Mouse (Mus musculus): ENCODE measurements around the gene BC147527. TPM values are rescaled to one million over a fixed set of nuclear protein-coding genes. Genes with fewer than 3 reads are reported as not detected.
"Not testable (repeated sequence)": the region's sequence is repeated elsewhere in the genome, so short reads cannot be mapped to it uniquely, and the experiment has no call there.

Gene BC147527
- not detected in 2 replicates for polyA plus RNA-seq (2011; ENCODE audit: insufficient read length, low read depth, missing spikeins)

DNA sequence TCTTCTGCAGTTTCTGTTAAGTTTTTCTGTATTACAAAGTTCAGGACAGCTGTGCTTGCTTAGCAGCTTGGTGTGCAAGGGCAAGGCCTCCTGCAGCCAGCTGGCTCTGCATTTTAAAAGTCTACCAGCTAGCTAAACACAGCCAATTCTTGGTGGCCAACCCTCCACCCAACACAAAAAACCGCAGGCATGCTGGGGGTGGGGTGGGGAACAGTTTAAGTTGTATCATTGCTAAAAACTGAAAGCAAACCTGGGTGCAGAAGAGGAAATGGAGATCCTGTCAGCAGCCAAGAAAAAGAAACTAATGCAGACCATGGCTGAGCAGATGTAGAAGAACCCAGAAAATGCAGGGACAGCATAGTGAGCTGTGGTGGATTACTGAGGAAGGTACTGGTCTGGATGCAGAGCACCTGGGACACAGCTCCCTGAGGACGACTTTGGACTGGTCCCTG is at the start of gene BC147527:
Gene BC147527 (plus strand): TSS at position 402 of the 452 bp plus-strand sequence.
- H3K27ac ChIP-seq (ENCODE audit: insufficient read depth, low read length) = no peak within 1 kb of the TSS
- no peak within 1 kb of the TSS for H3K4me3 ChIP-seq (ENCODE audit: insufficient read depth, low read length)
- TF ChIP-seq CTCF (IDR thresholded peaks at IDR 0.05; ENCODE audit: borderline replicate concordance, insufficient read depth, low read length) = no peak
- no peak for TF ChIP-seq POLR2A (IDR thresholded peaks at IDR 0.05; ENCODE audit: low read depth, low read length)

DNA sequence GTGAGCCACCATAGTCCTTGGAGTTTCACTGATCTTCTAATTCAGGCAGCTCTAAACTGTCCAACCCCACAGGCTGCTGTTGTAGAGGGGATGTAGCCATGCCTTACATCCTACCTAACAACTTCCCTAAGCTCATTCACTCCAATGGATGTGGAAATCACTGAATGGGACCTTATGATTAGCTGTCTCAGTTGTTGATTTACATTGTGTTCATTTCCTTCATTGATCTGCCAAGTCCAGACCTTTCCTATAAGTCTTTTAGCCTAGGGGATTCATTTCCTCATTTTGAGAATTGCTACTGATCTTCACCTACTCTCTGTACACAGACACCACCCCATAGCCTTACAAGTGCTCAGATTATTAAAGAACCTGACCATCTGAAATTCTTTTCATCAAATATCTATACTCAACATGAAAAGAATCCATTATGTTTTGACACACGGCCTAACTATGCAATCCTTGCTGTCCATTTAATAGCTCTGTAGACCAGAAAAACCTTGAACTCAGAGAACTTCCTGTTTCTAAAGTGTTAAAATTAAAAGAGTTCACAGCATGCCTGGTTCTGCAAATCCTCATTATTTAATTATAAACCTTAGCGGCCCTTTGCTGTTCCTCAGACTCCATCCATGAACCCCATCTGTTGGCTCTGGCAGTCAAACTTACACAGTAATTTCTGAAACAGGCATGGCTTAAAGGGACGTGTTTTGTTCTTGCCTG is 48.8 kb upstream of the BC147527 start:
- not testable (repeated sequence) for H3K4me1 ChIP-seq (ENCODE audit: control insufficient read depth, insufficient read depth, low read length); H3K27ac ChIP-seq (ENCODE audit: insufficient read depth, low read length); H3K4me3 ChIP-seq (ENCODE audit: insufficient read depth, low read length)

More for the DNA sequence above, at the start of gene BC147527:
- H3K4me1 ChIP-seq (ENCODE audit: control insufficient read depth, insufficient read depth, low read length) = no peaks in the 10 kb centered on the region

DNA sequence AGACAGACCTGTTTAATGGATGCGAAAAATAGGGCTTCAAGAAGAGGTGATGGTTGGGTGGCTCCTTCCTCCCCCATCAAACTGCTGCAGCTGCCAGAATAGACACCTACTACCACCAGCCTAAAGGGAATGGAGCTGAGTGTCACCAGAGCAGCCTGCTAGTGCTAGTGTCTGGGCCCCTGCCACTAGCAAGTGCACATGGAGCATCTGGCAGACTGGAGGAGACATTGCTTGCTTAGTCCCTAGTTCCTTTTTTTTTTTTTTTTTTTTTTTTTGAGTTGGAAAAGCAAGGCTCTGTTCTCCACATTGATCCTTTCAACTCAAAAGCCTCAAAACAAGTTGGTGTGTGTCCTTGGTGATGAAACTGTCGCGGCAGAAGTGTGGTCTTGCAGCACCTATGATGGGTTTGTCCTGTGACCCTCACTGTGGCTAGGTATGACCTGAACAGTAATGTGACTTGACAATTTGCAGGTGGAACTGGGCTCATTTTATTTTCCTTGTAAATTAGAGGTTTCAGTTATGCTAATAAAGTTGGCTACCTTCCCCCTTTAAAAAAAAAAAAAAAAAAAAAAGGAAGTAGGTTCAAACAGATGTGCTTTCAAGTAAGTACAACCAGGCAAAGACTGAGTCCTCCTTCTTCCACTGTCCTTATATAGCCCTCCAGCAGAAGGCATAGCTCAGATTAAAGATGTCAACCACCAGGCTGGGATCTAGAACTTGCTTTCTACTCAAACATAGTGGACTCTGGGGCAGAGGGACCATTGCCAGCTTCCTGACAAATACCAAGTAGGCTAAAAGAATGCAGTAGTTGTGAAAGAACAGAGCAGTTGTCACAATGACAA is 41.2 kb upstream of the BC147527 start:
- not testable (repeated sequence) for H3K4me1 ChIP-seq (ENCODE audit: control insufficient read depth, insufficient read depth, low read length); H3K27ac ChIP-seq (ENCODE audit: insufficient read depth, low read length); H3K4me3 ChIP-seq (ENCODE audit: insufficient read depth, low read length)

DNA sequence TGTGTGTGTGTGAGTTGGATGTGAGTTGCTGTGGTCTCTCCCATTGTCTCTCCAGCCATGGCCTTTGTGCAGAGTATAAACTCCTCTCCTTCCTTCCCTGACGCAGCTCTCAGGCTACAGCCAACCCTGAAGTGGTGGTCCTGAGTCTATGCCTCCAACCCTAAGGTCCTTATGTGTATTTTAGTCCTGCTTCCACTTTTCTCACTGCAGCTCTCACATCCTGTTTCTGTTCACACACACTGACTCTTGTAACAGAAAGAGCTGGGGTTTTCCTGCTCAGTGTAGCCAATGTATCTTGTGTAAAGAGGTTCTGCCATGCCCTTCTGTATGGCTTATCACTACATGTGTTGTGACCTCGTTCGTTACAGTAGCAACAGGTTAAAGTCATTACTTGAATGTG is 40.5 kb upstream of the BC147527 start:
- H3K27ac ChIP-seq (ENCODE audit: insufficient read depth, low read length); H3K4me1 ChIP-seq (ENCODE audit: control insufficient read depth, insufficient read depth, low read length); H3K4me3 ChIP-seq (ENCODE audit: insufficient read depth, low read length): not testable (repeated sequence)

DNA sequence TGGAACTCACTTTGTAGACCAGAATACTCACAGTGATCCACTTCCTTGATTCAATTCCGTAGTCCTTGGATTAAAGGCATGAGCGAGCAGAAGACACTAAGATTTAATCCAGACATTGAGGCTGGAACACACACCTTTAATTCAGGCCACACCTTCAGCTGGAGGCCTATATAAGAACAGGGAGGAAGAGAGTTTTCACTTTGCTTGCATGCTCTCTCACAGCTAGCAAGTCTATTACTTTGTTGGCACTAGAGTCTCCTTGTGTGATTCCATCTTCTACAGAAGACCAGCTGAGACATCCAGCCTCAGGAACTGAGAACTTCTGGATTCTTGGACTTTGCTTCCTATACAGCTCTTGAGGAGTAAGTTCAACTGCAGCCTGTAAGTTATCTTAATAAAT is 37.3 kb upstream of the BC147527 start, which contains the start of gene AF067061:
Gene AF067061 (plus strand): TSS at position 245 of the 400 bp plus-strand sequence.
- H3K27ac ChIP-seq (ENCODE audit: insufficient read depth, low read length); H3K4me1 ChIP-seq (ENCODE audit: control insufficient read depth, insufficient read depth, low read length); H3K4me3 ChIP-seq (ENCODE audit: insufficient read depth, low read length): not testable (repeated sequence)

DNA sequence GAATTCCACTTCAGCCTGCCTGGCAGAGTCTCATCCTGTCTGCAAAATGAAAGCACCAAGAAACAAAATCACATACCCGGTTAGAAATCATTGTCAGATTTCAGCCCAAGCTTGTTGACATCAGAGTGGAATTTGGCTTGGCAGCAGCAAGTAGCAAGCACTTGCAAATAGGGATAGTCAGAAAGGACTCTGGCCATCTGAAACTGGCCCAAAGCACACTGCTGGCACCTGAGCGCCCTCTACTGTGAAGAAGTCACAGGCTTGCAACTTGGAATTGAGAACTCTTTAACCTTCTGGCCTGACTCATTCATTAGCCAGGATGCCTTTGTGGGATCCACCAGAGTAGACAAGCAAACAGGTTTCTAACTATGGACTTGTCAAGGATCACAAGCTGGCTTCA is 22.4 kb upstream of the BC147527 start:
- not testable (repeated sequence) for H3K4me3 ChIP-seq (ENCODE audit: insufficient read depth, low read length); H3K4me1 ChIP-seq (ENCODE audit: control insufficient read depth, insufficient read depth, low read length); H3K27ac ChIP-seq (ENCODE audit: insufficient read depth, low read length)

DNA sequence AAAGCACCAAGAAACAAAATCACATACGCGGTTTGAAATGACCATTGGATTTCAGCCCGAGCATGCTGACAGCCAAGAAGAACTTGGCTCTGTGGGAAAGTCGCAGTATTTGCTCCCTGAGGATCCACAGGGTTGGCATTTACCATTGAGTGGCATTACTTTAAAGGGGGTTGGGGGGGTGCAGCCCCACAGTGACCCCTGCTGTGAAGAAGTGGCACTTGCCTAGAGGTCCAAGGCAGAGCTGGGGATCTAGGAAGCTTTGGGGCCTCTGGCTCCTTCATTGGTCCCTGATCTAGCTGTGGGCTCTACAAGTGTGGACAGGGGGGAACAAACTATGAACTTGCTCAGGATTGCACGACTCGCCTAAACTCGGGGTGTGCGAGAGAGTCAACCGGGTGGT is 21.4 kb upstream of the BC147527 start:
- Histone ChIP-seq H3K27ac (ENCODE audit: insufficient read depth, low read length) (no peak overlapping the region), H3K4me1 (ENCODE audit: control insufficient read depth, insufficient read depth, low read length) (no peaks in the 10 kb centered on the region), H3K4me3 (ENCODE audit: insufficient read depth, low read length) (no peak overlapping the region)
- no peak for TF ChIP-seq CTCF (IDR thresholded peaks at IDR 0.05; ENCODE audit: borderline replicate concordance, insufficient read depth, low read length)
- no peak for TF ChIP-seq POLR2A (IDR thresholded peaks at IDR 0.05; ENCODE audit: low read depth, low read length)

DNA sequence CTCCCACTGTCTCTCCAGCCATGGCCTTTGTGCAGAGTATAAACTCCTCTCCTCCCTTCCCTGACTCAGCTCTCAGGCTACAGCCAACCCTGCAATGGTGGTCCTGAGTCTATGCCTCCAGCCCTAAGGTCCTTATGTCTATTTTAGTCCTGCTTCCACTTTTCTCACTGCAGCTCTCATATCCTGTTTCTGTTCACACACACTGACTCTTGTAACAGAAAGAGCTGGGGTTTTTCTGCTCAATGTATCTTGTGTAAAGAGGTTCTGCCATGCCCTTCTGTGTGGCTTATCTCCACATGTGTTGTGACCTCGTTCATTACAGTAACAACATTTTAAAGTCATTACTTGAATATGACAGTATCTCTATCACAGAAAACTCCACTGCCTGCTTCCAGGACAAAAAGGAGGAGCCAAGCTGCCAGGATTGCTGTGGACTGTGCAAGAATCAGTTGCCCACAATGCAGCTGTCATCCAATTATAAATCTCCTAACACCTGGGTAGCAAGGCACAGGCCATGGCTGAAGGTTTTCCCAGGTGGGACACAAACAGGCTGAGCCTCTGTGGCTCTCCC is 783 bp upstream of the BC147527 start:
- no peak overlapping the region for H3K27ac ChIP-seq (ENCODE audit: insufficient read depth, low read length)
- no peak overlapping the region for H3K4me3 ChIP-seq (ENCODE audit: insufficient read depth, low read length)
- H3K4me1 ChIP-seq (ENCODE audit: control insufficient read depth, insufficient read depth, low read length) = no peaks in the 10 kb centered on the region
- no peak for TF ChIP-seq CTCF (IDR thresholded peaks at IDR 0.05; ENCODE audit: borderline replicate concordance, insufficient read depth, low read length)
- no peak for TF ChIP-seq POLR2A (IDR thresholded peaks at IDR 0.05; ENCODE audit: low read depth, low read length)

DNA sequence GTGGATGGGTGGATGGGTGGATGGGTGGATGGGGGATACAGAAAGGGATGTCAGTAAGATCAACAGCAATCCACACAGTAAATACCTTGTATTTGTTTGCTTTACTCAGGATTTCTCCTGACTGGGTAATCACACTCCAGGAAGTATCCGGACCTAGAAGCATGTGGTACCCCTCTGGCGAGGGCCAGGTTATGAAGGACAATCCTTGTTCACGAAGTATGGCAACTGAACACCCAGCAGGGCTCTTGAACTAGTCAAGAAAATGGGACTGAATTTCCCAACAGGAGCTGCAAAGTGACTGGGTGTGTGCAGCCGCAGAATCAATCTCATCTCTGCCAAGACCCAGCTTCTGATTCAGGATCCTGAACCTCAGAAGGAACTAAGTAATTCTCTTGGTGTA is 661 bp downstream of the BC147527 start:
- Histone ChIP-seq H3K4me3 (ENCODE audit: insufficient read depth, low read length) (no peak overlapping the region), H3K4me1 (ENCODE audit: control insufficient read depth, insufficient read depth, low read length) (no peaks in the 10 kb centered on the region), H3K27ac (ENCODE audit: insufficient read depth, low read length) (no peak overlapping the region)
- no peak for TF ChIP-seq POLR2A (IDR thresholded peaks at IDR 0.05; ENCODE audit: low read depth, low read length)
- TF ChIP-seq CTCF (IDR thresholded peaks at IDR 0.05; ENCODE audit: borderline replicate concordance, insufficient read depth, low read length) = no peak

DNA sequence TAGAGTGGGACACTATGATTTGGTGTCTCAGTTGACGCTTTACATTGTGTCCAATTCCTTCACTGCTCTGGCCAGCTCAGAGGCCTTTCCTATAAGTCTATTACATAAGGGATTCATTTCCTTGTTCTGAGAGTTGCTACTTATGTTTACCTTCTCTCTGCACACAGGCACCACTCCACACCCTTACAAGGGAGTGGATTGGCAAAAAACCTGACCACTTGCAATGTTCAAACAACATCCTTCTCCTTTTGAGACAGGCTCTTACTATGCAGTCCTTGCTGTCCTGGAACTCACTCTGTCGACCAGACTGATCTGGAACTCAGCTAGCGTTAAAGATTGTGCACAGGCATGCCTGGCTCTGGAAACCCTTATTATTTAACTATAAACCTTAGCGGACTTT is 10.6 kb downstream of the BC147527 start:
- TF ChIP-seq CTCF (IDR thresholded peaks at IDR 0.05; ENCODE audit: borderline replicate concordance, insufficient read depth, low read length) = no peak
- no peak for TF ChIP-seq POLR2A (IDR thresholded peaks at IDR 0.05; ENCODE audit: low read depth, low read length)
- H3K27ac ChIP-seq (ENCODE audit: insufficient read depth, low read length) = no peak overlapping the region
- no peak overlapping the region for H3K4me3 ChIP-seq (ENCODE audit: insufficient read depth, low read length)
- no peaks in the 10 kb centered on the region for H3K4me1 ChIP-seq (ENCODE audit: control insufficient read depth, insufficient read depth, low read length)

All from embryonic fibroblast, embryonic 13.5 days (primary cell).